Mouse (Mus musculus): ENCODE measurements around the gene Gh. TPM values are rescaled to one million over a fixed set of nuclear protein-coding genes. Genes with fewer than 3 reads are reported as not detected.
A peak's percentile ranks its signal among the peaks of the same experiment; 100 is the strongest.

Gh gene
- polyA plus RNA-seq, 1 experiment from 2014 or later, result not detected

DNA sequence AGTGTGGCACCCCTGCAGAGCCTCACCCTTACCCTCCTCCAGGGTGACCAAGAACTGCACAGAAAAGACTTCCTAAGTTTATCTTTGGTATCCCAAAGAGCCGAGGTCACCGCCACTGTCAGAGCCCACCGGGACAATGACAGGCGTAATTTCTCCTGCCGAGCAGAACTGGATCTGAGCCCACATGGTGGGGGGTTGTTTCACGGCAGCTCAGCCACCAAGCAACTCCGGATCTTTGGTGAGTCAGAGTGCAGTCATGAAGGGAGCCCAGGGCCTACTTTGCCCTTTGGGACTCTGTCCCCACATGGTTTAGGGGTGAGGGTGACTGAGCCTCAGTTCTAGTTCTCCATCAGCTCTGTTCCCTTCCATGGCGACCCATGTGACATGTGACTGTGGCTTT lies 17.5 kb downstream of the Gh start:
- H3K4me3 ChIP-seq (ENCODE audit: low read depth, low read length), result no peak overlapping the region
- H3K4me1 ChIP-seq (replicated peaks; ENCODE audit: control insufficient read depth, insufficient read depth, low read length), result no peaks in the 10 kb centered on the region
- no peak overlapping the region for H3K4me2 ChIP-seq (ENCODE audit: low read depth, low read length, severe bottlenecking)
- DNase-seq (ENCODE audit: low spot score), result no peak
- no peaks in the 10 kb centered on the region for H3K9me3 ChIP-seq (ENCODE audit: control insufficient read depth, low read length)
- no peak overlapping the region for H3K27ac ChIP-seq (ENCODE audit: low read depth, low read length)
- H3K27me3 ChIP-seq (ENCODE audit: control insufficient read depth, insufficient read depth, low read length), result no peaks in the 10 kb centered on the region
- WGBS, result 80% methylated on average over 8 of the region's 8 CpGs
- no peaks in the 10 kb centered on the region for H3K36me3 ChIP-seq (ENCODE audit: control insufficient read depth, insufficient read depth, low read length)
- no peak for ATAC-seq (replicated peaks; ENCODE audit: low FRiP score)
- no peak overlapping the region for H3K9ac ChIP-seq (ENCODE audit: low read length)

DNA sequence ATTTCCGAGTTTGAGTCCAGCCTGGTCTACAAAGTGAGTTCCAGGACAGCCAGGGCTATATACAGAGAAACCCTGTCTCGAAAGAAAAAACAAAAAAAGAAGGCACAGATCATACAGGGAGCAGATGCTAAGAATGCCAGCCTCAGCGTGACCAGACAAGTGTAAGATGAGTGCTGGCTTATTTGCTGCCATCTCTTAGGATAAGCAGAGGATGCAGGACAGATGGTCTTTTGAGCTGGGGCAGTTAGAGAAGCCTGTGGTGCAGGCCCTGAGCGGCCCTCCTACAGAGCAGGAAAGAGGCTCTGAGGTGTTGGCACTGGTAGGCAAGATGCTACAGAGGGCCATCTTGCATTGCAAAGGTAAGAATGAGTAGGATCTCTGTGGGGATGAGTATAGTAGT lies 18.3 kb downstream of the Gh start:
- Histone ChIP-seq H3K9ac (ENCODE audit: low read length) (no peak overlapping the region), H3K4me3 (ENCODE audit: low read depth, low read length) (no peak overlapping the region), H3K9me3 (ENCODE audit: control insufficient read depth, low read length) (no peaks in the 10 kb centered on the region), H3K36me3 (ENCODE audit: control insufficient read depth, insufficient read depth, low read length) (no peaks in the 10 kb centered on the region), H3K27me3 (ENCODE audit: control insufficient read depth, insufficient read depth, low read length) (no peaks in the 10 kb centered on the region), H3K4me2 (ENCODE audit: low read depth, low read length, severe bottlenecking) (no peak overlapping the region), H3K27ac (ENCODE audit: low read depth, low read length) (no peak overlapping the region), H3K4me1 (replicated peaks; ENCODE audit: control insufficient read depth, insufficient read depth, low read length) (no peaks in the 10 kb centered on the region)
- ATAC-seq (replicated peaks; ENCODE audit: low FRiP score), result no peak
- DNase-seq (ENCODE audit: low spot score), result no peak
- WGBS, result 84% methylated on average over 4 of the region's 4 CpGs

DNA sequence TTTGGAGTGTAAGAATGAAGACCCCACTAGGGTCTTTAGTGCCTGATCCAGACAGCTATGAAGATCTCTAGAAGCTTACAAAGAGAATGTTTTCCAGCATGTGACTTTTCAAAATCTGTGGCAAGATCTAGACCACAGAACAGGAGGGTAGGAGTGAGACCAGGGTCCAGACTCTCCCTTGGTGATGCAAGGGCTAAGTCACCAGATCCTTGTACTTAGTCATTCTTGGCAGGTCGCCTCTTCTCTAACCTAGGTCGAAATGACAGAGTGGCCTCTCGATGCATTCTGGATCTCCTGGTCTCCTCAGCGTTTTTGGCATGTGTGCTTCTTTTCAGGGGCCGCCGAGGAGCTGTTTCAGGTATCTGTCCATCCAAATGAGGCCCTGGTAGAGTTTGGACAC lies 19.2 kb downstream of the Gh start:
- WGBS, result 89% methylated on average over 6 of the region's 6 CpGs
- DNase-seq (ENCODE audit: low spot score) (no peak), ATAC-seq (replicated peaks; ENCODE audit: low FRiP score) (no peak)
- H3K9ac ChIP-seq (ENCODE audit: low read length), result no peak overlapping the region
- H3K27ac ChIP-seq (ENCODE audit: low read depth, low read length), result no peak overlapping the region
- no peaks in the 10 kb centered on the region for H3K27me3 ChIP-seq (ENCODE audit: control insufficient read depth, insufficient read depth, low read length)
- no peak overlapping the region for H3K4me3 ChIP-seq (ENCODE audit: low read depth, low read length)
- no peaks in the 10 kb centered on the region for H3K4me1 ChIP-seq (replicated peaks; ENCODE audit: control insufficient read depth, insufficient read depth, low read length)
- H3K4me2 ChIP-seq (ENCODE audit: low read depth, low read length, severe bottlenecking), result no peak overlapping the region
- H3K9me3 ChIP-seq (ENCODE audit: control insufficient read depth, low read length), result no peaks in the 10 kb centered on the region
- no peaks in the 10 kb centered on the region for H3K36me3 ChIP-seq (ENCODE audit: control insufficient read depth, insufficient read depth, low read length)

DNA sequence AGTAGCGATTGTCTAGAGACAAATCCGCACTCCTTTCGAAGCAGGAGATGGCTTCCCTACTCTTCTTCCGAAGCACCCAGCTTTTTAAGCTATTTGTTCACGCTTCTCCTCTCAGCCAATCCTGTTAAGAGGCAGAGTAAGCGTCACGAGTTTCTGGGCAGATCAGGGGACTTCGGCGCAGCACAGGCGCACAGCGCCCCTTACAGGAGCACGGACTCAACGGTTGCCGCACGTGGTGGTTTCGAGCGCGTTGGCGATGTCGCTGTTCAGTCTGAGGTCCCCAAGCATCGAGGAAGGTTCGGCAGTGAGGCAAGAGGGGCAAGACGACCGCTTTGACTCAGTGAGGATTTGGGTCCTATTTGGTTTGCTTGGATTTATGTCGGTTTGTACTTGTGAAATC lies 25.2 kb downstream of the Gh start, which contains the start of gene Tcam1:
Gene Tcam1 (plus strand): TSS at position 219 of the 400 bp plus-strand sequence.
- WGBS, result 13% methylated on average over 25 of the region's 25 CpGs
- peak; percentile 47 for ATAC-seq (replicated peaks; ENCODE audit: low FRiP score)

DNA sequence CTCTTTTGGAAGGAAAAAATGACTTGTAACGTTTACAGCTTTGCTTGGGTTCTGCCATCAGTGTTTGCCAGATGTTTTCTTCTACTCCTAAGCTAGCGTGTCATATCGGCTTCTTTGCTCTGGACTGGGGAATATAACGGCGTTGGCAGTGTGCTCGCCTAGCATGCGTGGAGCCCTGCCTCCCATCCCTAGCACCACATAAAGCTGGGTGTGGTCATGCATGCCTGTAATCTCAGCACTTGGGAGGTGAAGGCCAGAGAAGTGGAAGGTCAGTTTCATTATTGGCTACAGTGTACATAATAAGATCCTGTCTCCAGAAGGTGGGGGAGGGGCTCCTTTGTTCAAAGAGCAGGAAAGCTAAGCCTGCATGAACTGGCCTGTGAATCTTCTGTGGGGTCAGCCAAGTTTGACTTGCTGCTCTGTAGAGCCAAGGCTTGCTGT lies 26.7 kb downstream of the Gh start:
- H3K27me3 ChIP-seq (ENCODE audit: control insufficient read depth, insufficient read depth, low read length), result no peaks in the 10 kb centered on the region; the same call in 1 of the 2 replicates
- no peak overlapping the region for H3K27ac ChIP-seq (ENCODE audit: low read depth, low read length)
- H3K9ac ChIP-seq (ENCODE audit: low read length), result no peak overlapping the region
- H3K36me3 ChIP-seq (ENCODE audit: control insufficient read depth, insufficient read depth, low read length), result no peaks in the 10 kb centered on the region
- ATAC-seq (replicated peaks; ENCODE audit: low FRiP score), result no peak
- DNase-seq (ENCODE audit: low spot score), result no peak
- H3K9me3 ChIP-seq (ENCODE audit: control insufficient read depth, low read length), result no peaks in the 10 kb centered on the region
- H3K4me1 ChIP-seq (replicated peaks; ENCODE audit: control insufficient read depth, insufficient read depth, low read length), result peaks cover 4% of the 10 kb centered on the region; the same call in 1 of the 2 replicates
- H3K4me2 ChIP-seq (ENCODE audit: low read depth, low read length, severe bottlenecking), result no peak overlapping the region
- WGBS, result 90% methylated on average over 7 of the region's 7 CpGs
- H3K4me3 ChIP-seq (ENCODE audit: low read depth, low read length), result no peak overlapping the region

More for the DNA sequence above, 25.2 kb downstream of the Gh start, which contains the start of gene Tcam1:
- H3K4me2 ChIP-seq (ENCODE audit: low read depth, low read length, severe bottlenecking), result peak within 1 kb of the TSS; percentile 18; the same call in 1 of the 2 replicates
- no peak within 1 kb of the TSS; the same call in 1 of the 2 replicates for H3K4me3 ChIP-seq (ENCODE audit: low read depth, low read length)
- H3K27me3 ChIP-seq (ENCODE audit: control insufficient read depth, insufficient read depth, low read length), result no peaks in the 10 kb centered on the region; the same call in 1 of the 2 replicates
- DNase-seq (ENCODE audit: low spot score), result peak; percentile 94
- no peak within 1 kb of the TSS for H3K27ac ChIP-seq (ENCODE audit: low read depth, low read length)
- H3K4me1 ChIP-seq (replicated peaks; ENCODE audit: control insufficient read depth, insufficient read depth, low read length), result peaks cover under 1% of the 10 kb centered on the region; the same call in 1 of the 2 replicates
- no peak within 1 kb of the TSS for H3K9ac ChIP-seq (ENCODE audit: low read length)
- no peaks in the 10 kb centered on the region for H3K9me3 ChIP-seq (ENCODE audit: control insufficient read depth, low read length)
- H3K36me3 ChIP-seq (ENCODE audit: control insufficient read depth, insufficient read depth, low read length), result no peaks in the 10 kb centered on the region

DNA sequence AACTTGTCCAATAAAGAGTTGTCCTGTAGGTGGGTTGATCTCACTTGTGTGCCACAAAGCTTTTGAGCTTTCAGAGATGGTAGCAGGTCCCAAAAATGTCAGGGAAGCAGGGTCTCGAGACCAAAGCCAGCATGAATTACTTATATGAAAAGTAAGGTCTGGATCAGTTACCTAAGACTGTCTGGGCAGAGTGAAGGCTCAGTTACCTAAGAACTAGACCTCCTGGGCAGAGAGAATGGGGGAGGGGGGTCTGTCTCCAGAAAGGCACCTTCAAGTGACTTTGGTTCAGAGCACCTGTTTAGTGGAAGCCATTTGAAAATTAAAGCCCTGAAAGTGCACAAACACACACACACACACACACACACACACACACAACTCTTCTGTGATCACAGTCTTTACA lies 27.3 kb downstream of the Gh start:
- no peak overlapping the region for H3K27ac ChIP-seq (ENCODE audit: low read depth, low read length)
- 88% methylated on average over 1 of the region's 1 CpGs for WGBS
- H3K36me3 ChIP-seq (ENCODE audit: control insufficient read depth, insufficient read depth, low read length), result no peaks in the 10 kb centered on the region
- H3K27me3 ChIP-seq (ENCODE audit: control insufficient read depth, insufficient read depth, low read length), result no peaks in the 10 kb centered on the region; the same call in 1 of the 2 replicates
- peaks cover 4% of the 10 kb centered on the region; the same call in 1 of the 2 replicates for H3K4me1 ChIP-seq (replicated peaks; ENCODE audit: control insufficient read depth, insufficient read depth, low read length)
- no peak overlapping the region for H3K4me3 ChIP-seq (ENCODE audit: low read depth, low read length)
- DNase-seq (ENCODE audit: low spot score) (no peak), ATAC-seq (replicated peaks; ENCODE audit: low FRiP score) (no peak)
- no peak overlapping the region for H3K4me2 ChIP-seq (ENCODE audit: low read depth, low read length, severe bottlenecking)
- no peak overlapping the region for H3K9ac ChIP-seq (ENCODE audit: low read length)
- H3K9me3 ChIP-seq (ENCODE audit: control insufficient read depth, low read length), result no peaks in the 10 kb centered on the region

DNA sequence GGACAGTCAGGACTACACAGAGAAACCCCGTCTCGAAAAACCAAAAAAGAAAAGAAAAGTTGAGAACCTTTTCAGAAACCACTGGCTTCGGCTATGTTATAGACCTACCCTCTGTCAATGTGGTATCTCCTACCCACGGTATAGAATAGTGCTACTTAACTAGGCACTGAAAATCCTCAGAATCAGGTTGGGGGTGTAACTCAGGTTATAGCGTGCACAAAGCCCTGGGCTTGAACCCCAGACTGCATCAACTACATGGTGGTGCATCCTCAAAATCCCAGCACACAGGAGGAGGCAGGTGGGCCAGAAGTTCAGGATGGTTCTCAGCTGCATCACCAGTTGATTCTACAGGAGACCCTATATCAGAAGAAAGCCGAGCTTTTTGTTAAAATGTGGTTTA lies 27.9 kb downstream of the Gh start:
- Histone ChIP-seq H3K9me3 (ENCODE audit: control insufficient read depth, low read length) (no peaks in the 10 kb centered on the region), H3K9ac (ENCODE audit: low read length) (no peak overlapping the region), H3K4me3 (ENCODE audit: low read depth, low read length) (0 out of 2 replicates have a peak overlapping the region, but pooled peaks have one; percentile 96), H3K36me3 (ENCODE audit: control insufficient read depth, insufficient read depth, low read length) (no peaks in the 10 kb centered on the region), H3K4me2 (ENCODE audit: low read depth, low read length, severe bottlenecking) (peak overlapping the region; percentile 59; the same call in 1 of the 2 replicates), H3K27me3 (ENCODE audit: control insufficient read depth, insufficient read depth, low read length) (no peaks in the 10 kb centered on the region; the same call in 1 of the 2 replicates), H3K27ac (ENCODE audit: low read depth, low read length) (no peak overlapping the region), H3K4me1 (replicated peaks; ENCODE audit: control insufficient read depth, insufficient read depth, low read length) (peaks cover 6% of the 10 kb centered on the region; the same call in 1 of the 2 replicates)
- WGBS, result 93% methylated on average over 6 of the region's 6 CpGs
- ATAC-seq (replicated peaks; ENCODE audit: low FRiP score) (no peak), DNase-seq (ENCODE audit: low spot score) (no peak)

DNA sequence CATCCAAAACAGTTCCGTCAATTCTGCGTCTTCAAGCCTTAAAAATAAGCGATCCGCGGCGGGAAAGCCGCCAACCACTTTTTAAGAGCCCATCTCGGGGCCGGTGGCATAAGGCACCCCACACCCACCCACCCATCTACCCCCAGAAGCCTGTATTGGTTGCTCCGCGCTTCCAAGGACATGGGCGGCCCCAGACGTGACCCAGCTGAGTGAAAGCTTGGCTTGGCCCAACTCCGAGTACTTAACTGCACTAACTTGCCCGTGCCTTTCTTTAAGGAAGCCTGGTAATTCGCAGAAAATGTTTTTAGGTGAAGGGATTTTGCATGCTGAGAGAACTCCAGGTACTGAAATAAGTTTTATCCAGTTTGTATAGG lies 28.4 kb downstream of the Gh start:
- H3K9me3 ChIP-seq (ENCODE audit: control insufficient read depth, low read length), result no peaks in the 10 kb centered on the region
- peak overlapping the region; percentile 96 for H3K4me3 ChIP-seq (ENCODE audit: low read depth, low read length)
- WGBS, result 20% methylated on average over 16 of the region's 16 CpGs
- DNase-seq (ENCODE audit: low spot score), result no peak
- H3K4me2 ChIP-seq (ENCODE audit: low read depth, low read length, severe bottlenecking), result peak overlapping the region; percentile 59
- ATAC-seq (replicated peaks; ENCODE audit: low FRiP score), result peak; percentile 35
- H3K4me1 ChIP-seq (replicated peaks; ENCODE audit: control insufficient read depth, insufficient read depth, low read length), result peaks cover 8% of the 10 kb centered on the region
- peak overlapping the region; percentile 71; the same call in 1 of the 2 replicates for H3K27ac ChIP-seq (ENCODE audit: low read depth, low read length)
- H3K27me3 ChIP-seq (ENCODE audit: control insufficient read depth, insufficient read depth, low read length), result no peaks in the 10 kb centered on the region; the same call in 1 of the 2 replicates
- no peaks in the 10 kb centered on the region for H3K36me3 ChIP-seq (ENCODE audit: control insufficient read depth, insufficient read depth, low read length)
- peak overlapping the region; percentile 52 for H3K9ac ChIP-seq (ENCODE audit: low read length)

Measured in forebrain, embryonic 11.5 days (tissue).